Mouse (Mus musculus): ENCODE measurements at regions not wholly inside any gene's neighbourhood (a gene's known extent, or its start where the extent isn't known, plus 50 kb on each side); places are given as distances from the start of the nearest gene placed in this dataset.

- TF ChIP-seq E2F4 (IDR thresholded peaks at IDR 0.05; ENCODE audit: insufficient read depth) (no peak), MAX (IDR thresholded peaks at IDR 0.05; ENCODE audit: low read depth) (no peak), POLR2A (IDR thresholded peaks at IDR 0.05; ENCODE audit: insufficient read length, low read depth) (no peak), TCF12 (IDR thresholded peaks at IDR 0.05; ENCODE audit: insufficient read depth, poor library complexity, severe bottlenecking) (no peak), MYOG (IDR thresholded peaks at IDR 0.05; ENCODE audit: control insufficient read depth in 1 of 3, insufficient read depth in 1 of 3, insufficient read length in 2 of 3, low read depth in 2 of 3) (no peak), REST (IDR thresholded peaks at IDR 0.05; ENCODE audit: insufficient read depth, insufficient read length) (no peak), USF1 (IDR thresholded peaks at IDR 0.05; ENCODE audit: low read depth) (no peak), POLR2AphosphoS2 (IDR thresholded peaks at IDR 0.05; ENCODE audit: insufficient read length, low read depth) (no peak)
Observed at GRCm38 (mm10) chr6:100141225-100141624, 146.1 kb downstream of the Rybp start.
